Mouse (Mus musculus) heart, postnatal 36 days (tissue): Measurements from ENCODE around the gene Ank. TPM values are rescaled to one million over a fixed set of nuclear protein-coding genes. Genes with fewer than 3 reads are reported as not detected.

Experiments used
- DNase-seq, 2 experiments: peaks; one replicate each; pipeline ENCODE4 v3.0.0; 2021 to 2022
- intact Hi-C: fragments of 180-260 bp; cut with DNase I; formaldehyde crosslinking; loops from one replicate; pipeline ENCODE4 v1.15.1; 2025
- total RNA-seq, 2 experiments: library from RNA; stranded (reverse); gene quantifications; 2 replicates each; pipeline ENCODE4 v1.2.3; 2021

Gene Ank
- total RNA-seq, 2 experiments from 2014 or later, result 188 to 201 TPM

- intact Hi-C loops, result no loop called here
- DNase-seq, result no peak
These were observed 119.6 kb downstream of the Ank start for GRCm38 (mm10) chr15:27586093-27586480.

- no peak for DNase-seq
These were observed 121.8 kb downstream of the Ank start for GRCm38 (mm10) chr15:27588087-27588826.

GRCm38 (mm10) chr15:27590812-27591211 lies 124.3 kb downstream of the Ank start:
- intact Hi-C loops, result no loop called here
- DNase-seq, result no peak

More at GRCm38 (mm10) chr15:27588087-27588826, 121.8 kb downstream of the Ank start:
- intact Hi-C loops, result no loop called here

- intact Hi-C loops, result loop anchor here (1.0 kb wide), 1 partner anchor 48 kb away; no protein-coding TSS in a partner anchor
These were observed 126.3 kb downstream of the Ank start for GRCm38 (mm10) chr15:27592620-27593320.

GRCm38 (mm10) chr15:27593717-27594116 lies 127.2 kb downstream of the Ank start:
- peak in 1 of 2 experiments; percentile 36 for DNase-seq
- intact Hi-C loops, result loop anchor here (1.0 kb wide), 1 partner anchor 49 kb away; no protein-coding TSS in a partner anchor

More at GRCm38 (mm10) chr15:27592620-27593320, 126.3 kb downstream of the Ank start:
- DNase-seq, result no peak

GRCm38 (mm10) chr15:27594973-27595372 lies 128.5 kb downstream of the Ank start:
- intact Hi-C loops, result no loop called here

GRCm38 (mm10) chr15:27595560-27595959 lies 129.1 kb downstream of the Ank start:
- DNase-seq, result no peak
- intact Hi-C loops, result no loop called here

More at GRCm38 (mm10) chr15:27594973-27595372, 128.5 kb downstream of the Ank start:
- no peak for DNase-seq

- intact Hi-C loops, result no loop called here
- DNase-seq, result no peak
These were observed 130.1 kb downstream of the Ank start for GRCm38 (mm10) chr15:27596463-27597140.

- no peak for DNase-seq
- intact Hi-C loops, result no loop called here
These were observed 131.0 kb downstream of the Ank start for GRCm38 (mm10) chr15:27597516-27597915.

GRCm38 (mm10) chr15:27598786-27599385 lies 132.4 kb downstream of the Ank start:
- intact Hi-C loops, result no loop called here
- DNase-seq, result no peak

GRCm38 (mm10) chr15:27600524-27600923 lies 134.0 kb downstream of the Ank start:
- no peak for DNase-seq
- intact Hi-C loops, result no loop called here

GRCm38 (mm10) chr15:27604558-27604957 lies 138.1 kb downstream of the Ank start:
- intact Hi-C loops, result no loop called here

GRCm38 (mm10) chr15:27605252-27605651 lies 138.8 kb downstream of the Ank start:
- intact Hi-C loops, result no loop called here
- no peak for DNase-seq

More at GRCm38 (mm10) chr15:27604558-27604957, 138.1 kb downstream of the Ank start:
- DNase-seq, result no peak

GRCm38 (mm10) chr15:27609554-27609953 lies 143.1 kb downstream of the Ank start:
- intact Hi-C loops, result no loop called here
- no peak for DNase-seq

GRCm38 (mm10) chr15:27612533-27613221 lies 146.2 kb downstream of the Ank start:
- DNase-seq, result peak; percentile 67 to 68
- intact Hi-C loops, result loop anchor here (1.0 to 10.0 kb wide), 2 partner anchors 148 to 286 kb away; partner anchors contain the start of gene Ank

- DNase-seq, result no peak
- intact Hi-C loops, result loop anchor here (10.0 kb wide), 1 partner anchor 148 kb away; the partner anchor contains the start of gene Ank
These were observed 146.8 kb downstream of the Ank start for GRCm38 (mm10) chr15:27613255-27613654.

- intact Hi-C loops, result loop anchor here (10.0 kb wide), 1 partner anchor 151 kb away; the partner anchor contains the start of gene Ank
- DNase-seq, result peak; percentile 76 to 79
These were observed 149.7 kb downstream of the Ank start for GRCm38 (mm10) chr15:27616159-27616558.

- intact Hi-C loops, result loop anchor here (10.0 kb wide), 1 partner anchor 152 kb away; the partner anchor contains the start of gene Ank
- no peak for DNase-seq
These were observed 150.8 kb downstream of the Ank start for GRCm38 (mm10) chr15:27617227-27617626.

GRCm38 (mm10) chr15:27618778-27619533 lies 152.5 kb downstream of the Ank start:
- no peak for DNase-seq
- intact Hi-C loops, result loop anchor here (10.0 kb wide), 1 partner anchor 154 kb away; the partner anchor contains the start of gene Ank
